Mouse (Mus musculus): ENCODE measurements around the gene Casz1.

The Casz1 gene

GRCm38 (mm10) chr4:148855527-148855926, 51.3 kb downstream of the Casz1 start:
- H3K4me3 ChIP-seq (replicated peaks; ENCODE audit: low read length), result peak overlapping the region; percentile 35; the same call in 1 of the 2 replicates
- peaks cover 91% of the 10 kb centered on the region for H3K4me1 ChIP-seq (replicated peaks; ENCODE audit: low read depth, low read length)
- H3K36me3 ChIP-seq (ENCODE audit: insufficient read depth, low read length), result no peaks in the 10 kb centered on the region
- no peaks in the 10 kb centered on the region for H3K9me3 ChIP-seq (ENCODE audit: low read length)
- H3K27me3 ChIP-seq (ENCODE audit: insufficient read depth, low read length), result peaks cover 21% of the 10 kb centered on the region
- TF ChIP-seq POU5F1 (IDR thresholded peaks at IDR 0.05; ENCODE audit: borderline replicate concordance, low read length) (no peak), CTCF (conservative IDR thresholded peaks at IDR 0.05; ENCODE audit: low read length) (no peak), NANOG (IDR thresholded peaks at IDR 0.05; ENCODE audit: borderline replicate concordance, low read length) (no peak)

- TF ChIP-seq POU5F1 (IDR thresholded peaks at IDR 0.05; ENCODE audit: borderline replicate concordance, low read length) (0 out of 2 replicates have a peak, but pooled peaks have one; percentile 20), NANOG (IDR thresholded peaks at IDR 0.05; ENCODE audit: borderline replicate concordance, low read length) (no peak)
- peaks cover 25% of the 10 kb centered on the region for H3K27me3 ChIP-seq (ENCODE audit: insufficient read depth, low read length)
- H3K4me1 ChIP-seq (replicated peaks; ENCODE audit: low read depth, low read length), result peaks cover 89% of the 10 kb centered on the region
- H3K36me3 ChIP-seq (ENCODE audit: insufficient read depth, low read length), result no peaks in the 10 kb centered on the region
- no peaks in the 10 kb centered on the region for H3K9me3 ChIP-seq (ENCODE audit: low read length)
- no peak overlapping the region for H3K4me3 ChIP-seq (replicated peaks; ENCODE audit: low read length)
These were observed 52.0 kb downstream of the Casz1 start for GRCm38 (mm10) chr4:148856216-148856615.

GRCm38 (mm10) chr4:148857398-148858084, 53.3 kb downstream of the Casz1 start:
- Histone ChIP-seq H3K4me3 (replicated peaks; ENCODE audit: low read length) (no peak overlapping the region), H3K27me3 (ENCODE audit: insufficient read depth, low read length) (peaks cover 31% of the 10 kb centered on the region), H3K36me3 (ENCODE audit: insufficient read depth, low read length) (no peaks in the 10 kb centered on the region), H3K4me1 (replicated peaks; ENCODE audit: low read depth, low read length) (peaks cover 82% of the 10 kb centered on the region), H3K9me3 (ENCODE audit: low read length) (no peaks in the 10 kb centered on the region)
- TF ChIP-seq CTCF (conservative IDR thresholded peaks at IDR 0.05; ENCODE audit: low read length) (0 out of 2 replicates have a peak, but pooled peaks have one; percentile 8), NANOG (IDR thresholded peaks at IDR 0.05; ENCODE audit: borderline replicate concordance, low read length) (no peak), POU5F1 (IDR thresholded peaks at IDR 0.05; ENCODE audit: borderline replicate concordance, low read length) (no peak)

DNA sequence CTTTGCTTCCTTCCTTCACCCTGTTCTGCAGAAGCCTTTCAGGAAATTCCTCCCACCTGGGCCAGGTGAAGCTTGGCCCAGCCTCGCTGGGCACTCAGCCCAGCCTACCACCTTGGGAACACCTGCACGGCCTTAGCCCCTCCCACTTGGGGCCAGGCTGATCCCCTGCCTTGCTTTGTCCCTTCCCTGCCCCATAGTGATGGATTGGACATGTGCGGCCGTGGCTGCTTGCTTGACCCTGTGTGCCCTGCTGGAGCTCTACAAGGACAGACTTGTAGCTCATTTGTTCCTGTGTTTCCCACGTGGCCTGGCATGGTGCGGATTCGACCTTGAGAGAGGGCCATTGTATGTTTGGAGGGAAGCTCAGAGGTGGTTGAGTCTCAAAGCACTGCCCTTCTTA, 54.0 kb downstream of the Casz1 start:
- H3K36me3 ChIP-seq (ENCODE audit: insufficient read depth, low read length), result no peaks in the 10 kb centered on the region
- TF ChIP-seq POU5F1 (IDR thresholded peaks at IDR 0.05; ENCODE audit: borderline replicate concordance, low read length) (no peak), NANOG (IDR thresholded peaks at IDR 0.05; ENCODE audit: borderline replicate concordance, low read length) (no peak), CTCF (conservative IDR thresholded peaks at IDR 0.05; ENCODE audit: low read length) (no peak)
- no peak overlapping the region for H3K4me3 ChIP-seq (replicated peaks; ENCODE audit: low read length)
- peaks cover 31% of the 10 kb centered on the region for H3K27me3 ChIP-seq (ENCODE audit: insufficient read depth, low read length)
- H3K4me1 ChIP-seq (replicated peaks; ENCODE audit: low read depth, low read length), result peaks cover 76% of the 10 kb centered on the region
- no peaks in the 10 kb centered on the region for H3K9me3 ChIP-seq (ENCODE audit: low read length)

GRCm38 (mm10) chr4:148859415-148859814, 55.2 kb downstream of the Casz1 start:
- Histone ChIP-seq H3K27me3 (ENCODE audit: insufficient read depth, low read length) (peaks cover 31% of the 10 kb centered on the region), H3K4me1 (replicated peaks; ENCODE audit: low read depth, low read length) (peaks cover 67% of the 10 kb centered on the region), H3K4me3 (replicated peaks; ENCODE audit: low read length) (peak overlapping the region; percentile 72), H3K36me3 (ENCODE audit: insufficient read depth, low read length) (no peaks in the 10 kb centered on the region), H3K9me3 (ENCODE audit: low read length) (no peaks in the 10 kb centered on the region)
- TF ChIP-seq NANOG (IDR thresholded peaks at IDR 0.05; ENCODE audit: borderline replicate concordance, low read length) (no peak), CTCF (conservative IDR thresholded peaks at IDR 0.05; ENCODE audit: low read length) (no peak), POU5F1 (IDR thresholded peaks at IDR 0.05; ENCODE audit: borderline replicate concordance, low read length) (no peak)

DNA sequence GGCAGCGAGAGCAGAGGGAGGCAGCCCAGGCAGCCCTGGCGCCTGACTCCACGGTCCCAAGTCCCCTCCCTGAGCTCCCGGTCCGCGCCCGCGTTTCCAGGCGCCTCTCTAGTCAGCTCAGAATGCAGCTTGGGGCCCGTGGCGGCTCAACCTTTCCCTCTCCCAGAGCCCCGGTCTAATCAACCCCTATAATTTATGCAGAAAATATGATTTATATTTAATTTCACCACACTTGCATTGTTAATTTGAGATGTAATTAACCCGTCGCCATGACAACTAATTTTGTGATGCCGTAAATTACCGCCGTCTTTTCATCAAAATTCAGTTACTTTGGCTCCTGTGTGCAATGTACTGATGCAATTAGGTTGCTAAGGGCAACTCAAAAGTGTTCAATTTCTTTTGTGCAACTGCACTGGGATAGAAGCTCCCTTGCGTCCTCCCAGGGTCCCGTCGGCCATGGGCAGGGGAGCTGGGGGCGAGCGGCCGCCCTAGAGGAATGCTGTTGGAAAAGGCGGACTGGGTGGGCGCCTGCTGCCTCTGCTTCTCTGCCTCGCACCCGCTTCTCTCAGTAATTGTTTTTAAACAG, 55.8 kb downstream of the Casz1 start:
- Histone ChIP-seq H3K36me3 (ENCODE audit: insufficient read depth, low read length) (no peaks in the 10 kb centered on the region), H3K27me3 (ENCODE audit: insufficient read depth, low read length) (peaks cover 31% of the 10 kb centered on the region), H3K9me3 (ENCODE audit: low read length) (no peaks in the 10 kb centered on the region), H3K4me3 (replicated peaks; ENCODE audit: low read length) (peak overlapping the region; percentile 72), H3K4me1 (replicated peaks; ENCODE audit: low read depth, low read length) (peaks cover 61% of the 10 kb centered on the region)
- TF ChIP-seq CTCF (conservative IDR thresholded peaks at IDR 0.05; ENCODE audit: low read length) (no peak), NANOG (IDR thresholded peaks at IDR 0.05; ENCODE audit: borderline replicate concordance, low read length) (no peak), POU5F1 (IDR thresholded peaks at IDR 0.05; ENCODE audit: borderline replicate concordance, low read length) (no peak)

DNA sequence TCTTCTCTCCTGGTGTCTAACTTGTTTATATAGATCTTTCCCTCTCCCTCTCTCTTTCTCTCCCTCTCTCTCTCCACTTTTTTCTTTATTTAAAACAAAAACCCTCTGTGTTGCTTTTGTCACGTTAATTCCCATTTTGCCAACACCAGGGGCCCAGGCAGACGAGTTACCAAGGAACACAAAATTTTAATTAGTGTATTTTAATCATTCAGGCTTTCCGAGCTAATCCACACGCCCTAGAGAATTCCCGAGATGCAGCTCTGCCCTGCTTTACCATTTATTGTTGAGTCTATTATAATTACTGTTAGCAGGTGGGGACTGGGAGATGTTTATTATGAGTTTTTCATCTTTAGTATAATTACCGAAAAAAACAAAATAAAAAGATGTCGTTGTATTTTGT, 56.4 kb downstream of the Casz1 start:
- Histone ChIP-seq H3K4me3 (replicated peaks; ENCODE audit: low read length) (peak overlapping the region; percentile 72), H3K4me1 (replicated peaks; ENCODE audit: low read depth, low read length) (peaks cover 57% of the 10 kb centered on the region), H3K36me3 (ENCODE audit: insufficient read depth, low read length) (no peaks in the 10 kb centered on the region), H3K27me3 (ENCODE audit: insufficient read depth, low read length) (peaks cover 31% of the 10 kb centered on the region), H3K9me3 (ENCODE audit: low read length) (no peaks in the 10 kb centered on the region)
- TF ChIP-seq POU5F1 (IDR thresholded peaks at IDR 0.05; ENCODE audit: borderline replicate concordance, low read length) (no peak), NANOG (IDR thresholded peaks at IDR 0.05; ENCODE audit: borderline replicate concordance, low read length) (no peak)

- TF ChIP-seq POU5F1 (IDR thresholded peaks at IDR 0.05; ENCODE audit: borderline replicate concordance, low read length) (no peak), CTCF (conservative IDR thresholded peaks at IDR 0.05; ENCODE audit: low read length) (no peak), NANOG (IDR thresholded peaks at IDR 0.05; ENCODE audit: borderline replicate concordance, low read length) (no peak)
- H3K36me3 ChIP-seq (ENCODE audit: insufficient read depth, low read length), result no peaks in the 10 kb centered on the region
- no peaks in the 10 kb centered on the region for H3K27me3 ChIP-seq (ENCODE audit: insufficient read depth, low read length)
- no peaks in the 10 kb centered on the region for H3K9me3 ChIP-seq (ENCODE audit: low read length)
- peak overlapping the region; percentile 65 for H3K4me3 ChIP-seq (replicated peaks; ENCODE audit: low read length)
- H3K4me1 ChIP-seq (replicated peaks; ENCODE audit: low read depth, low read length), result peaks cover 44% of the 10 kb centered on the region
These were observed 62.7 kb downstream of the Casz1 start for GRCm38 (mm10) chr4:148866812-148867470.

Data from E14TG2a.4 (cell line).